In the genomic region with DNA sequence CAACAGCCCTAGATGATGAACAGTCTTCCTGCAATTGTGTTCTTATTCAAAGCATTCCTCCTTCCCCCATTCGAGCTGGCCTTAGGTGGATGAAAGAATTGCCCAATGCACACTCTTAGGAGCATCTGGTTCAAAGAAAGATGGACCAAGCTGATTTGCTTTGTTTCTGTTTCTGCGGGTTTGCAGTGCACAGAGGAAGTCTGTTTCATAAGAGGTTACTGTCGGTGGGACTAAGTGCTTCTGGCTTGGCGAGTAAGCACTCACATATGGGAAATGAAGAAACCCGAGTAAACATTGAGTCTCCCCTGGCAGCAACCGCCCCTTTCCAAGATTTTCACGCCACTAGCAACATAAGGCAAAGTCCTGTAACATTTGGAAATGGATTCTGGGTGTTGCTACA, we compare ENCODE assay signal across 11 mouse cellular contexts.
DNase-seq lines count a peak whose midpoint lies in the region; ATAC-seq and TF ChIP-seq lines count a peak whose summit lies in the region.
"Had no signal": no experiment of that assay in that cellular context is flagged by ENCODE, and none has a peak within 500 bp of the region (broad histone marks: within the 10 kb centered on the region; RNA-seq: fewer than 3 reads in every experiment).

No protein-coding gene starts in this region.

- no peak overlapping the region for H3K4me2 ChIP-seq in forebrain, embryonic 14.5 days (ENCODE audit: low read length)
- H3K4me2 ChIP-seq in forebrain, embryonic 12.5 days: no peak overlapping the region
- H3K4me2 ChIP-seq in kidney, postnatal 0 days (ENCODE audit: low read length): no peak overlapping the region

- H3K9me3 ChIP-seq in forebrain, embryonic 14.5 days (replicated peaks; ENCODE audit: control insufficient read depth, low read length): no peaks in the 10 kb centered on the region
- no peaks in the 10 kb centered on the region for H3K9me3 ChIP-seq in forebrain, embryonic 12.5 days
- no peaks in the 10 kb centered on the region for H3K9me3 ChIP-seq in kidney, postnatal 0 days (replicated peaks; ENCODE audit: low read length)

- ATAC-seq in forebrain, embryonic 14.5 days: no peak
- ATAC-seq in forebrain, embryonic 12.5 days (ENCODE audit: low FRiP score): no peak
- ATAC-seq in kidney, postnatal 0 days (replicated peaks; ENCODE audit: low FRiP score, low read depth): no peak
- ATAC-seq: hindbrain, embryonic 16.5 days had no signal

- H3K4me1 ChIP-seq in forebrain, embryonic 14.5 days (ENCODE audit: control insufficient read depth, insufficient read depth, low read length): no peaks in the 10 kb centered on the region
- H3K4me1 ChIP-seq in forebrain, embryonic 12.5 days: no peaks in the 10 kb centered on the region
- H3K4me1 ChIP-seq in kidney, postnatal 0 days (replicated peaks; ENCODE audit: insufficient read depth, low read length): no peaks in the 10 kb centered on the region

- intact Hi-C loops in gastrocnemius, postnatal 14 days (cut with DNase I; ENCODE audit: low total_unique reads): no loop called here

- H3K4me3 ChIP-seq in forebrain, embryonic 14.5 days (ENCODE audit: low read depth, low read length): no peak overlapping the region
- H3K4me3 ChIP-seq in forebrain, embryonic 12.5 days (replicated peaks): no peak overlapping the region
- H3K4me3 ChIP-seq in kidney, postnatal 0 days (replicated peaks; ENCODE audit: low read depth, low read length): no peak overlapping the region

- peak; percentile 5 for DNase-seq in forebrain, embryonic 14.5 days (ENCODE audit: low spot score)
- DNase-seq in kidney, postnatal 0 days (ENCODE audit: low spot score): peak; percentile 25
- DNase-seq in kidney, postnatal 4 days: no peak
- DNase-seq in embryo, embryonic 10.5 days (ENCODE audit: low spot score): peak; percentile 6
- DNase-seq in lung, postnatal 14 days: peak; percentile 9
- DNase-seq in cerebellum, adult 18-20 months: no peak
- no peak for DNase-seq in gastrocnemius, postnatal 14 days
- DNase-seq: cerebellum, adult 9-10 months; right cerebral cortex, postnatal 25 days had no signal

- 73% methylated on average over 7 of the region's 7 CpGs for WGBS in forebrain, embryonic 14.5 days
- 79% methylated on average over 7 of the region's 7 CpGs for WGBS in forebrain, embryonic 12.5 days
- 61% methylated on average over 7 of the region's 7 CpGs for WGBS in kidney, postnatal 0 days

- H3K36me3 ChIP-seq in forebrain, embryonic 14.5 days (ENCODE audit: control insufficient read depth, insufficient read depth, low read length): no peaks in the 10 kb centered on the region
- no peaks in the 10 kb centered on the region for H3K36me3 ChIP-seq in forebrain, embryonic 12.5 days (replicated peaks)
- no peaks in the 10 kb centered on the region for H3K36me3 ChIP-seq in kidney, postnatal 0 days (ENCODE audit: insufficient read depth, low read length)

- H3K27me3 ChIP-seq in forebrain, embryonic 14.5 days (replicated peaks; ENCODE audit: control insufficient read depth, insufficient read depth, low read length): no peaks in the 10 kb centered on the region
- no peaks in the 10 kb centered on the region for H3K27me3 ChIP-seq in forebrain, embryonic 12.5 days
- H3K27me3 ChIP-seq in kidney, postnatal 0 days (ENCODE audit: insufficient read depth, low read length): no peaks in the 10 kb centered on the region

- H3K9ac ChIP-seq in forebrain, embryonic 14.5 days (ENCODE audit: low read length): no peak overlapping the region
- H3K9ac ChIP-seq in forebrain, embryonic 12.5 days: no peak overlapping the region
- no peak overlapping the region for H3K9ac ChIP-seq in kidney, postnatal 0 days (ENCODE audit: low read depth, low read length)

- no peak overlapping the region for H3K27ac ChIP-seq in forebrain, embryonic 14.5 days (ENCODE audit: low read depth, low read length)
- H3K27ac ChIP-seq in forebrain, embryonic 12.5 days: no peak overlapping the region
- no peak overlapping the region for H3K27ac ChIP-seq in kidney, postnatal 0 days

- TF ChIP-seq CTCF in kidney, postnatal 0 days (IDR thresholded peaks at IDR 0.05; ENCODE audit: low read depth): no peak

Comparison
In these comparisons a context has a peak if more than half of its experiments do, and no peak if none do; other contexts are left out.
1. DNase-seq: peak in forebrain, embryonic 14.5 days (single experiment), kidney, postnatal 0 days (single experiment), embryo, embryonic 10.5 days (single experiment) and lung, postnatal 14 days (single experiment); none in kidney, postnatal 4 days (0 of 2), cerebellum, adult 18-20 months (0 of 2) and gastrocnemius, postnatal 14 days (single experiment).